Comparison of ENCODE assay signal across 14 mouse cellular contexts in genomic region chr5:35412833-35413232, GRCm38 (mm10). TPM values are rescaled to one million over a fixed set of nuclear protein-coding genes. Genes with fewer than 3 reads are reported as not detected.
"Had no signal": no experiment of that assay in that cellular context is flagged by ENCODE, and none has a peak within 500 bp of the region (broad histone marks: within the 10 kb centered on the region; RNA-seq: fewer than 3 reads in every experiment).

No protein-coding gene starts in this region.

- H3K4me3 ChIP-seq: intestine, embryonic 15.5 days; kidney, embryonic 15.5 days; left cerebral cortex, adult 2 months; liver, embryonic 12.5 days; midbrain, embryonic 12.5 days had no signal

- ATAC-seq: intestine, embryonic 15.5 days; liver, embryonic 12.5 days had no signal

- H3K27ac ChIP-seq: intestine, embryonic 15.5 days; kidney, embryonic 15.5 days; left cerebral cortex, adult 2 months; liver, embryonic 12.5 days; midbrain, embryonic 12.5 days had no signal

- H3K9ac ChIP-seq: intestine, embryonic 15.5 days; kidney, embryonic 15.5 days; liver, embryonic 12.5 days; midbrain, embryonic 12.5 days had no signal

- H3K9me3 ChIP-seq: intestine, embryonic 15.5 days; kidney, embryonic 15.5 days; liver, embryonic 12.5 days; midbrain, embryonic 12.5 days had no signal

- H3K4me2 ChIP-seq: intestine, embryonic 15.5 days; kidney, embryonic 15.5 days; liver, embryonic 12.5 days; midbrain, embryonic 12.5 days had no signal

- DNase-seq: kidney, adult 18-20 months; kidney, postnatal 25 days; thymus, adult 18-20 months; thymus, postnatal 14 days had no signal

- H3K4me1 ChIP-seq: intestine, embryonic 15.5 days; kidney, embryonic 15.5 days; liver, embryonic 12.5 days had no signal

- H3K36me3 ChIP-seq: intestine, embryonic 15.5 days; kidney, embryonic 15.5 days; liver, embryonic 12.5 days; midbrain, embryonic 12.5 days had no signal

RNA-seq across cellular contexts. Expression of gene Hmx1, which starts 23.9 kb away (rescaled TPM):
- polyA plus RNA-seq: liver, embryonic 16.5 days; lung, embryonic 16.5 days; midbrain, embryonic 16.5 days; stomach, embryonic 14.5 days; urinary bladder, adult 2 months had no signal
